Mouse (Mus musculus) right cerebral cortex, postnatal 10 days (tissue): ENCODE data around the gene Psmd14.
A peak's percentile ranks its signal among the peaks of the same experiment; 100 is the strongest.

Source experiments
- DNase-seq, 2 experiments: peaks; one replicate each; pipeline ENCODE4 v3.0.0; 2021; ENCODE audit warnings: low spot score in 2 of 2

Gene Psmd14

DNA sequence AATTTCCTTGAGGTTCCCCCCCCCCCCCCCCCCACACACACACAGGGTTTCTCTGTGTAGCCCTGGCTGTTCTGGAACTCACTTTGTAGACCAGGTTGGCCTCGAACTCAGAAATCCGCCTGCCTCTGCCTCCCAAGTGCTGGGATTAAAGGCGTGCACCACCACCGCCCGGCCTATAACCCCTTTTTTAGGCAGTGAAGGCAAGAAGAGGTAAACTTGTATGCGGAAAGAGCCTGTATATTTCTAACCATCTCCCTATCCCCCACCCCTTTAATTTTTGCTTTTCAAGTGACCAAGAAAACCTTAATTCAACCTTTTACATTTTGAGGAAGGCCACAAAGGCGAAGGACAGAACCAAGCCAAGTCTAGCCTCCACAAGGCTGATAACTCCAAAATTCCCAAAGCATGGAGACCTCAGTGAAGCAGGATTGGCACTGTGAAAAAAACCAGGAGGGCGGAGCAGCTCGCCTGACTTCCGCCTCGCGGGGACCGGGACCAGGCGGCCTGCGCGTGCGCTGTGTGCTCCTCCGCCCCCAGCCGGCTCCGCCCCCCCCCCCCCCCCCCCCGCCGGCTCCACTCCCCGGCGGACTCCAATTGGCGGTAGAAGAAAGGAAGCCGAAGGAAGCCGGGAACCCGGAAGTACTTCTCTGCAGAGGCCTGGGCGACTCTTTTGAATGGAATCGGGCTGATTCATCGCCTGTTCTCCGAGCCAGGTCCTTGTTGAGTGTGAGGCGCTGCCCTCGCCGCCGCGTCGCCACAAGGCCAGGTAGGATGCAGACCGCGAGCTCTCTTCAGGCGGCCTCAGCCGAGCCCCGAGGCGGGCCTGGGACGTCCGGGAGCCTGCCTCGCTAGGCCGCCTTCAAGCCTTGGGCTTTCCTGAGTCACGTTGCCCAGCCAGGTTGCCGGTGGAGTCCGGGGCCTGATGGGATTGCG, at the start of gene Psmd14:
TSS of gene Psmd14 (plus strand) at position 587 of the 933 bp plus-strand sequence.
- peak; percentile 93 to 94 for DNase-seq

DNA sequence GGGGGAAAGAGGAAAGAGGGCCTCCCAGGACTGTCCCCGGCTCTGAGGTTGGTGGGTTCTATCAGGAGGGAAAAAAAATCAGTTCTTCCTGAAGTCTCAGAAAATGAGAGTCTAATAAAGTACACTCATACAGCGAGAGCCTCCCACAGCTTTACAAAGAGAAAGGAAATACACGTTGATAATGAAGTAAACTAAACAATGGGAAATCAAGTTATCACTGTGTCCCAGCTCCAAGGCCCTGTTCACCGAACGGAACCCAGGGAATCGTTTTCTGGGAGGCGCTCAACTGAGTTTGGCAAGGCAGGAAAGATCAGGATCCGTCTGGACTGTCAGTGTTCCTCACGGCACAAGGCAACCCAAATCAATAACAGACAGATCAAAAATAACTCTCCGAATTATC, 48.7 kb upstream of the Psmd14 start:
- no peak for DNase-seq

GRCm38 (mm10) chr2:61663573-61664241, 47.8 kb upstream of the Psmd14 start:
- DNase-seq: no peak

GRCm38 (mm10) chr2:61667420-61667819, 44.1 kb upstream of the Psmd14 start:
- no peak for DNase-seq

DNA sequence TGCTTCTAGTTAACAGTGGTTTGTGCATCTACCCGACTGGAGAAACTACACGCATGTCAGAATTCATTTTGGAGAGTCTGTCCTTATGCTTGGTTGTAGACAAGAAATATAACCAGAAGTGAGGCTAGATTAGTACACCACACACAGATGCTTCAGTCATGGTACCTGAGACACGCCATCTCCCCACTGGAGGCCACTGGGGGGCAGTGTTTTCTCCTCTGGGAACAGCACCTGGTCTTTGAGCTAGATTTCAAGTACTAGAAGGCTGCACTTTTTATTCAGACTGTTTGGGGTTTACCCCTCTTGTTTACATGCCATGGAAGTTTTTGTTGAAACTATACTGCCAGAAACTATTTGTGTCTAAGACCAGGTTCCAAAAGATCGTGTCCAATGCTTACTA, 43.2 kb upstream of the Psmd14 start:
- peak; percentile 57 to 64 for DNase-seq

- DNase-seq: no peak
Observed at GRCm38 (mm10) chr2:61674555-61674954, 36.9 kb upstream of the Psmd14 start.

- no peak for DNase-seq
Observed at GRCm38 (mm10) chr2:61681572-61681971, 29.9 kb upstream of the Psmd14 start.

DNA sequence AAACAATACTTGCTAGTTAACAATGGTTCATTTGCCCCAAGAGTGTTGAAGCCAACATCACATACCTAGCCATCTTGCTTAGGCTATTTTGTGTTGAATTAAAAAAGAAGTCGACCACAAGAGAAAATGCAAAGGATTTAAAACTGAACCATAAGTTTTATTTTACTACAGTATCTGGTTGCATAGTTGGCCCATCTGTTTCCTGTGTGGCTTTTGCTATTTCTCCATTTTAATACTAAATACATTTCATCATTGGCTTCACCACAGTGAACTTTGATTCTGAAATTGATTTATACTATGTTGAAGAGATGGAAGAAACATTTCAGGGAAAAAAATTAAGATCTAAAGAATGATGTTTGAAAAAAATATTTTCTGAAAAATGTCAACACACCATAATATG, 25.0 kb upstream of the Psmd14 start:
- DNase-seq: no peak

GRCm38 (mm10) chr2:61689086-61689485, 22.4 kb upstream of the Psmd14 start:
- DNase-seq: no peak

DNA sequence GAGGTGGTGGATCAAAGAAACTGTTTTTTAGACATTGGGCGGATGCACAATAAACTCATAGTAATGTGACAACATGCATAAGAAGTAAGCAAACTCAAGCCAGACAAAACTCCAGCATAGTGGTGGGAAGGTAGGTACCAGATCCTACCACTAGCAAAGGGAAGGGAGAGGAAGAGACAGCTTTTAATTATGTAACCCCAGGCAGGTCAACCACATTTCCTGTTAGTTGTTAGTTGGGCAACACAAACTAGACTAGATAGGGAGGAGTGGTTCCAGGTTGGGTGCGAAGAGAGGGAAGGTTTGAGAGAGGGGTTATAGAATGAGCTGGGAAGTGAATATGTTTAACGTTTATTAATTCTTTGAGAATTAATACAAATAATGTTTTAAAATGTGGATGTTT, 1.9 kb upstream of the Psmd14 start:
- DNase-seq: no peak

GRCm38 (mm10) chr2:61712526-61712925, 1.0 kb downstream of the Psmd14 start:
- DNase-seq: no peak

- DNase-seq: no peak
Observed at GRCm38 (mm10) chr2:61722401-61722982, 11.0 kb downstream of the Psmd14 start.

- no peak for DNase-seq
Observed at GRCm38 (mm10) chr2:61732802-61733486, 21.4 kb downstream of the Psmd14 start.

- DNase-seq: no peak
Observed at GRCm38 (mm10) chr2:61734175-61734574, 22.7 kb downstream of the Psmd14 start.

DNA sequence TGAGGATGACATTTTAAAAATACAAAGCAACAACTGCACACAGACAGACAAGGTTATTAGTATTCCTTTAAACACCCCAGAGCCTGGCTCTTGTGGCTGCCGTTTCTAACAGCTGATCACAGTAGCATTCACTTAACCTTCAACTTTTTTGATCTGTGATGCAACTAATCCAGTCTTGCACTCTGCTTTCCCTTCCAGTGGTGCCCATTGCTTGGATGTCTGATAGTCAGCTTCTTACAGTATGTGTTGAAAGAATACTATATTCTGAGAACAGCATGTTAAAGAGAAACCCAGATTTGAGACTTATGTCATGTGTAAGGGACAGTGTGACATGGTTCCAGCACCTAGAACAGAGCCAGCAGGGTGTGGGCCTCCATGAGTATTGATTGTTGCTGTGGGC, 34.6 kb downstream of the Psmd14 start:
- no peak for DNase-seq

DNA sequence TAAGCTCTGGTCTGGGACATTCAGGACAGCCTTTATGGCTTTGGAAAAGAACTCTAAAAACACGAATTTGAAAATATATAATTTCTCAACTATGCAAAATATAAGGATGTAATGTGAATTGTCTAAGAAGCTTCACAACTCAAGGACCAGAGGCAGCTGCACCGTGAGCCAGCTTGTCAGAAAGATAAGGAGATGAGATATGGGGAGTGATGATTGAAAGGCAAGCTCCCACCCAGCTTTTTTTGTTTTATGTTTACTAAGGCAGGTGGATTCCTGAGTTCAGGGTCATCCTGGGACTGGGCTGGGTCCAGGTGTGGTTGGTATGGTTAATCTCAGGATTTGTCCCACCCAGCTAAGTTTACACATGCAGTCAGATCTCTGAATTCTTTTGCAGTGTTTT, 35.1 kb downstream of the Psmd14 start:
- DNase-seq: no peak

- no peak for DNase-seq
Observed at GRCm38 (mm10) chr2:61747411-61747810, 35.9 kb downstream of the Psmd14 start.

DNA sequence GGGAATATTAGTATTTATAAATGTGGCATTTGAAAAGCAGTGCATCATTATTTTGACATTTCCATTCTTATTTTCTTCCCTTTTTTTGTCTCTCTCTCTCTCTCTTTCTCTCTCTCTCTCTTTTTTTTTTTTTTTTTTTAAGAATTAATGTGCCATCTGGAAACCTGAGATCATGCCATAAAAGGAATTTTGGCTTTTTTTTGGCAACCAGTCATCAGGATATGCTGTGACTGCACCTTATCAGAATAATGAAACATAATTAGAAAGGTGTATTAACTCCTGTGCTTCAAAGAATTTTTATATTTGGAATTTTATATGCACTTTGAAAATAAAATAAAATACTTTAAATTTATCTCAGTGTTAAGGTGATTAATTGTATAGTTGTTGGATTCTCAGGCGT, 39.2 kb downstream of the Psmd14 start:
- no peak for DNase-seq

- DNase-seq: no peak
Observed at GRCm38 (mm10) chr2:61751286-61751685, 39.8 kb downstream of the Psmd14 start.

- DNase-seq: no peak
Observed at GRCm38 (mm10) chr2:61752362-61752761, 40.9 kb downstream of the Psmd14 start.

GRCm38 (mm10) chr2:61754989-61755388, 43.5 kb downstream of the Psmd14 start:
- no peak for DNase-seq

GRCm38 (mm10) chr2:61759234-61759855, 47.9 kb downstream of the Psmd14 start:
- no peak for DNase-seq
